Mouse (Mus musculus): ENCODE data around the gene Trpm8. TPM values are rescaled to one million over a fixed set of nuclear protein-coding genes. Genes with fewer than 3 reads are reported as not detected.

Trpm8 gene
- polyA plus RNA-seq, 1 experiment from 2014 or later: not detected

DNA sequence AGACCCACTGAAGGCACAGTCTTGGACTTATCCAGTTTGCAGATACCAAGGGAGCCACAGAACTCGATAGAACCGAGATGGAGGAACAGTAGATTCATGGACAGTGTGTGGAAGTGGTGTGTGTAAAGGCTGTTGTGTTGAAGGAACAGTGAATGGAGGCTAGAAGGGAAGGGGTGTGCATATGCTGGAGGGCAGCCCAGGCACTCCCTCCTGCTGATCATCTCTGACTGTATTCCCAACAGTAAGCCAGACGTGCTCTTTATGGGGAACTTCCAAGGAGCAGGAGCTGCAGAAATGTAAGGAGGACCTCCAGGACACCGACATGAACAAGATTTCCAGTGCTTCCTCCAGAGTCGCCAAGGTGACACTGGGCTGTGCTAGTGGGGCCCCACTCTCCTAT lies 27.4 kb upstream of the Trpm8 start:
- 0 out of 2 replicates have a peak, but pooled peaks have one; percentile 3 for ATAC-seq (ENCODE audit: low FRiP score, low read depth)
- Histone ChIP-seq H3K4me1 (no peaks in the 10 kb centered on the region), H3K27ac (replicated peaks) (no peak overlapping the region), H3K4me3 (no peak overlapping the region), H3K9ac (replicated peaks) (no peak overlapping the region), H3K36me3 (no peaks in the 10 kb centered on the region), H3K27me3 (no peaks in the 10 kb centered on the region), H3K9me3 (peaks cover 96% of the 10 kb centered on the region), H3K4me2 (replicated peaks) (no peak overlapping the region)
- WGBS: 79% methylated on average over 5 of the region's 5 CpGs

DNA sequence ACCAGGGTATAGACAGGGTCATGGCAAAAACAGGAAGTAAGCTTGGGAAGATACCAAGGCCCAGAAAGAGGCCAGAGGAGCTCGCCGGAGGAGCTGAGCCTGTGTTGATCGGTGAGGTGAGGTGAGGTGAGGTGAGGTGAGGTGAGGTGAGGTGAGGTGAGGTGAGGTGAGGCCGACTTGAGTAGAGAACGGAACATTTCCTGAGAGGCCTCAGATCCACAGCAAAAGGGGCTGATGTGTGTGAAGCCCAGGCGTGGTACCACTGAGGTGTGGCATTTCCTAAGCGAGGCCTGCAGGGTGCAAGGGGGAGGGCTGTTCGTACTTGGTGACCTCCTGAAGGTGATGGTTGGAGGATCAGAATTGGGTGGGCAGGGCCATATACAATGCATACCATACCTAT lies 24.4 kb upstream of the Trpm8 start:
- no peak overlapping the region for H3K27ac ChIP-seq (replicated peaks)
- WGBS: 74% methylated on average over 8 of the region's 8 CpGs

GRCm38 (mm10) chr1:88253540-88253939 lies 23.9 kb upstream of the Trpm8 start:
- Histone ChIP-seq H3K36me3 (no peaks in the 10 kb centered on the region), H3K27ac (replicated peaks) (no peak overlapping the region), H3K4me2 (replicated peaks) (no peak overlapping the region), H3K9me3 (peaks cover 97% of the 10 kb centered on the region), H3K9ac (replicated peaks) (no peak overlapping the region), H3K4me3 (no peak overlapping the region), H3K27me3 (no peaks in the 10 kb centered on the region), H3K4me1 (no peaks in the 10 kb centered on the region)
- 74% methylated on average over 6 of the region's 6 CpGs for WGBS
- no peak for ATAC-seq (ENCODE audit: low FRiP score, low read depth)

More for the DNA sequence above, 24.4 kb upstream of the Trpm8 start:
- no peak overlapping the region for H3K4me3 ChIP-seq
- H3K9ac ChIP-seq (replicated peaks): no peak overlapping the region
- H3K4me1 ChIP-seq: no peaks in the 10 kb centered on the region
- H3K9me3 ChIP-seq: peaks cover 97% of the 10 kb centered on the region
- no peaks in the 10 kb centered on the region for H3K36me3 ChIP-seq
- no peak for ATAC-seq (ENCODE audit: low FRiP score, low read depth)
- no peak overlapping the region for H3K4me2 ChIP-seq (replicated peaks)
- no peaks in the 10 kb centered on the region for H3K27me3 ChIP-seq

DNA sequence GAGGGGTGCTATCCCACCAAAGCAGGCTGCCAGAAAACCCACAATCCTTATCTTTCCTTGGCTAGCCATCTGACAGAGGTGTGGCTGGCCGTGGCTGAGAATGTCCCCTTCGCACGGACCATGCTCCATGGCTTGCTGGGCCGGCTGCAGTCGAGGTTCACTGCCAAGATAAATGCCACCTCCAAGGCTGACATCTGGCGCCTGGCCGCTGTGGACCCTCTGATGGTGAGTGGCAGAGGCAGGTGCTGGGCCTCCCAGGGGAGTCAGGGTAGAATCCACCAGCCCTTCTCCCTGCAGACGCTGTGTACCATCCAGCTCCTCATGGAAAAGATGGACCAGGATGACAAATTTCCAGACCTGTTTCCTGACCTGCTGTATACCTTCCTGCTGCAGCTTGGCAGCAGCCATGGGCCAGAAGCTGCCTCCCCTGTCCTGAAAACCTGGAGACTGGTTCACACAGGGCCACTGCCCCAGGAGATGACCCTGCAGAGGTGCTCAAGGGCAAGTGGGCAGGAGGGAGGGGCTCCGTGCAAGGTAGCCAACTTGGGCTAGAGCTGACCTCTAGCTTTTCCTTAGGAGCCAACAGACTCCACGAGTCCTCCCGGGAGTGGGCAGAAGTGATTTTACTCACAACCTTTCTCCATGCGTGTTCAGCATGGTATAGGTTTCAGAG lies 22.5 kb upstream of the Trpm8 start:
- Histone ChIP-seq H3K4me1 (no peaks in the 10 kb centered on the region), H3K9me3 (peaks cover 90% of the 10 kb centered on the region), H3K27me3 (no peaks in the 10 kb centered on the region), H3K4me2 (replicated peaks) (no peak overlapping the region), H3K4me3 (no peak overlapping the region), H3K27ac (replicated peaks) (no peak overlapping the region), H3K36me3 (peaks cover 6% of the 10 kb centered on the region), H3K9ac (replicated peaks) (no peak overlapping the region)
- WGBS: 88% methylated on average over 12 of the region's 12 CpGs
- no peak for ATAC-seq (ENCODE audit: low FRiP score, low read depth)

GRCm38 (mm10) chr1:88255466-88255857 lies 22.0 kb upstream of the Trpm8 start:
- 54% methylated on average over 2 of the region's 2 CpGs for WGBS
- peaks cover 10% of the 10 kb centered on the region for H3K36me3 ChIP-seq
- H3K9me3 ChIP-seq: peaks cover 88% of the 10 kb centered on the region
- no peak overlapping the region for H3K4me3 ChIP-seq
- no peak overlapping the region for H3K9ac ChIP-seq (replicated peaks)
- no peaks in the 10 kb centered on the region for H3K4me1 ChIP-seq
- no peak for ATAC-seq (ENCODE audit: low FRiP score, low read depth)
- H3K4me2 ChIP-seq (replicated peaks): no peak overlapping the region
- no peak overlapping the region for H3K27ac ChIP-seq (replicated peaks)
- H3K27me3 ChIP-seq: no peaks in the 10 kb centered on the region

DNA sequence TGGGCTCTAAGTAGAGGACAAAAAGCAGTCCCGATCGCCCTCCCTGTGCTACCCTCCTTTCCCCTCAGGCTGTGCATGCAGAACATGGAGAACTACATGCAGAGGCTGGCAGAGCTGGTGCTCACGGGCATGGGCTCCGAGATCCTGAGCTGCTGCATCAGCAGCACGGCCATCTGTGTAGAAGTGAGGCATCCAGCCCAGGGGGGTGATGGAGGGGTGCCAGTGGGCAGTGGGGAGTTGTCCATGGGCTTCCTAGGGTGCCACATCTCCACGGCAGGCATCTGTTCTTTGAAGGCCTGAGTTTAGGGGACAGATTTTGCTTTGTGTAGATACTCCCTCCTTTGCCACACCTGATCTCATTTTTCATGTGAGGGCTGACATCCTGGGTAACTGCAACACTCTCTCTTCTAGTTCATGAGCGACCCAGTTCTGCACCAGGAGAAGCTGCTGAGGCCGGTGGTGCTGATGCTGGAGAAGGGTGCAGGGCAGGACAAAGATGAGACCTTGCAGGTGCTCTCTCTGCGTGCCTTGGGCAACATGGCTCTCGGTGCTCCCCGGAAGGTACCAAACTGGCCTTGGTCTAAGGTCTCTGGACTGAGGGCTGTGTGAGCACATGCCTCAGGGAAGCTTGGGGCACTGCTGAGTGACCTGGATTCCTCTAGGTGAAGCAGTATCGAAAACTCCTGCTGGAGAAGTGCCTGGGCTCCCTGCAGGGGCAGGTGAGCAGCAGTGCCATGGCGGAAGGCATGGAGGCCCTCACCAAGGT lies 21.3 kb upstream of the Trpm8 start:
- ATAC-seq (ENCODE audit: low FRiP score, low read depth): no peak
- Histone ChIP-seq H3K4me3 (no peak overlapping the region), H3K27ac (replicated peaks) (no peak overlapping the region), H3K9me3 (peaks cover 80% of the 10 kb centered on the region), H3K4me2 (replicated peaks) (no peak overlapping the region), H3K36me3 (peaks cover 17% of the 10 kb centered on the region), H3K27me3 (no peaks in the 10 kb centered on the region), H3K4me1 (no peaks in the 10 kb centered on the region), H3K9ac (replicated peaks) (no peak overlapping the region)
- 79% methylated on average over 13 of the region's 13 CpGs for WGBS

DNA sequence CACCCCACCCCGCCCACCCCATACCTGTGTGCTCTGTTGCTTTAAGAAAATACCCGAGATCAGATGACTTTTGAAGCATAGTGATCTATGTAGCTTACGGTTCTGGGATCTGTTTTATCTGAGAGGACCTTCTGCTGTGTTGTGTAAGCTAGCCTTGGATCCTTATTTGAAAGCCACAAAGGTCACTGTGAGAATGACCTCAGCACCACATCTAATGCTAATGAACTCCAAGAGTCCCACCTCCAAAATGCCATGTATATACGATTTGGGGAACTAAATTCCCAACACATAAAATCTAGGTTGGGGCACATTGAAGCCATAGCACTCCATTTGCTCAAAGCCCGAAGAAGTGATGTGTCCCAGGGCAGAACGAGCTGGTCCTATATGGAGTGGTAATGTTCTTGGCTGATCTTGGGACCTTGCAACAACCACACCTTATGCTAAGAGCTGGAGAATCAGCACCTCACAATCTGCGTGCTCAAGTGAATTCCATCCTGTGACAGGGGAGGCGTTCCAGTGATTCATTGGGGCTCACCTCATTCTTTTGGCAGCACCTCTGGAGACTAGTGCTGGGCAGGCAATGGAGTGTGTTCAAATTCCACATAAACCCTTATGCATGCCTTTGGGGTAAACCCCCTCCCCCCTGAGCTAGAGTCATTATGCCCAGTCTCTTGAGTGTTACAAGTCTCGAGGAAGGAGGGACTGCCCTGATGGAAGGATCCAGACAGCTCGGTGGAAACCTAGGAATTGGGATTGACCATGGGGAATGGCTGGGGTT lies 20.4 kb upstream of the Trpm8 start:
- Histone ChIP-seq H3K4me1 (no peaks in the 10 kb centered on the region), H3K27ac (replicated peaks) (no peak overlapping the region), H3K36me3 (peaks cover 26% of the 10 kb centered on the region), H3K4me3 (no peak overlapping the region), H3K27me3 (no peaks in the 10 kb centered on the region), H3K4me2 (replicated peaks) (no peak overlapping the region), H3K9ac (replicated peaks) (no peak overlapping the region), H3K9me3 (peaks cover 74% of the 10 kb centered on the region)
- ATAC-seq (ENCODE audit: low FRiP score, low read depth): no peak
- 80% methylated on average over 10 of the region's 10 CpGs for WGBS

DNA sequence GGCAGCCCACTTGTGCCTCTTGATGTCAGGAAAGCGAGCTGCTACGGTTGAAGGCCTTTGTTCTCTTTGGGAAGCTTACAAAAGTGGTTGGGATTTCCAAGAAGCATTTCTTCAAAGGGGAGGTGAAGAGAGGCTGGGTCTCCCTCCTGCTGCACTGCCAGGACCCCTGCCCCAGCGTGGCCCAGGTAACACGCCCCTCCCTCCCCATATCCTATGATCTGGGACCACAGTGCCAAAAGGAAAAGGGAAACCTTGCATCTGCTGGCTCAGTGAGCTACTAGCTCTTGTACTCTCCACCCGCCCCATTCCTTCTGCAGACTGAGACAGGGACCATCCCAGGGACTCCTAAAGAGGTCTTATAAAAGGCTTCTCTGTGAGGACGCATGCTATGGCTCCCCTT lies 19.8 kb upstream of the Trpm8 start:
- H3K4me2 ChIP-seq (replicated peaks): no peak overlapping the region
- WGBS: 82% methylated on average over 6 of the region's 6 CpGs
- no peak for ATAC-seq (ENCODE audit: low FRiP score, low read depth)
- no peaks in the 10 kb centered on the region for H3K27me3 ChIP-seq
- no peak overlapping the region for H3K27ac ChIP-seq (replicated peaks)
- no peak overlapping the region for H3K4me3 ChIP-seq
- peaks cover 68% of the 10 kb centered on the region for H3K9me3 ChIP-seq
- H3K4me1 ChIP-seq: no peaks in the 10 kb centered on the region
- no peak overlapping the region for H3K9ac ChIP-seq (replicated peaks)
- H3K36me3 ChIP-seq: peaks cover 31% of the 10 kb centered on the region

DNA sequence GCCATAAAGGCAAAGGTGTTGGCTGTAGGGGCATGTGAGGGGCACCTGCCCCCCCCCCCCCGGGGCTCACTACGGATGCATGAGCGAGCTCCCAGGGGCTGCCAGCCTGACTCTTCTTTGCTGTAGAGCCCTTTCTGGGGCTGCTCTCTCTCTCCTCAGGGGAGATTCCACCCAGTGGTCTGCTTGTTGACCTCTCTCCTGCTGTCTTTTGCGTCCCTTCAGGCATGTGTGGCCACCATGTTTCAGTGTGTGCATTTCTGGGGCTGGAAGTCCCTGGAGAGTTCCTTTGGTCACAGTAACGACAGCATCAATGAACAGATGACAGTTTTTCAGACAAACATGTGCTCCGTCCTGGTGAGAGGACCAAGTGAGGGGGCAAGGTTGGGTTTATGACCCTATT lies 19.1 kb upstream of the Trpm8 start:
- Histone ChIP-seq H3K4me2 (replicated peaks) (no peak overlapping the region), H3K27me3 (no peaks in the 10 kb centered on the region), H3K27ac (replicated peaks) (no peak overlapping the region), H3K9ac (replicated peaks) (no peak overlapping the region), H3K9me3 (peaks cover 62% of the 10 kb centered on the region), H3K4me1 (no peaks in the 10 kb centered on the region), H3K4me3 (no peak overlapping the region), H3K36me3 (peaks cover 38% of the 10 kb centered on the region)
- WGBS: 70% methylated on average over 6 of the region's 6 CpGs
- ATAC-seq (ENCODE audit: low FRiP score, low read depth): 0 out of 2 replicates have a peak, but pooled peaks have one; percentile 1

DNA sequence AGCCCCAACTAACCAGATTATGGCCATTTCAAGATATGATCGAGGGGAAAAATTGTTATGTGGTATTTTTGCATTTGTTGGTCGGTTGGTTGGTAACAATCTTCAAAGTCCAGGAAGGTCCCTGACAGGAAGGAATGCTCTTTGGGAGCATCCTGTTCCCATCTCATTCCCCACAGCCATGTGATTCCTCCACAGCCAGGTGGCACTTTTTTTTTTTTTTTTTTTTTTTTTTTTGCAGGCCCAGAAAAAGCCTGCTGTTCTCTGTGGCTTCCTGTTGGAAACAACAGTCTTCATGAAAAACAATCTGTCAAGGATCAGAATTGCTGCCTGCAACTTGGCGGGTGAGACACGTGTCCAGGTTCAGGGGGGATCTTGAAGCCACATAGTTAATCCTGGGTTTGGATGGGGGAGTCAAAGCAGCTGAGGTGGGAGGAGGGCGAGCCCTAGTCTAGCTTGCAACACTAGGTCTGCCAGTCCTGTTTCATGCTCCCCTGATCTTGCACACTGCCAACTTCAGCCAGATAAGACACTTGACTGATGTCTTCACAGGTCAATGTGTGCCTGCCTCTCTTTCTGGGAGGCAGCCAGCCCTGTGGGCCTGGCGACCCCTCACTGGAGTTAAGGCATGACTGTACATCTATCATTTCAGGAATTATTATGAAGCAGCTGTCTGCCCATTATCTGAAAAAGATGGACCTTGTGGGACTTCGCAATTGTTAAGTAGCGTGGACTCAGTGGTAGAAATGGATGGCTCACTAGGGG lies 18.4 kb upstream of the Trpm8 start:
- Histone ChIP-seq H3K4me2 (replicated peaks) (no peak overlapping the region), H3K9me3 (peaks cover 55% of the 10 kb centered on the region), H3K4me1 (no peaks in the 10 kb centered on the region), H3K27me3 (no peaks in the 10 kb centered on the region), H3K36me3 (peaks cover 45% of the 10 kb centered on the region), H3K27ac (replicated peaks) (no peak overlapping the region), H3K4me3 (no peak overlapping the region), H3K9ac (replicated peaks) (no peak overlapping the region)
- WGBS: 80% methylated on average over 8 of the region's 8 CpGs
- ATAC-seq (ENCODE audit: low FRiP score, low read depth): 0 out of 2 replicates have a peak, but pooled peaks have one; percentile 3

DNA sequence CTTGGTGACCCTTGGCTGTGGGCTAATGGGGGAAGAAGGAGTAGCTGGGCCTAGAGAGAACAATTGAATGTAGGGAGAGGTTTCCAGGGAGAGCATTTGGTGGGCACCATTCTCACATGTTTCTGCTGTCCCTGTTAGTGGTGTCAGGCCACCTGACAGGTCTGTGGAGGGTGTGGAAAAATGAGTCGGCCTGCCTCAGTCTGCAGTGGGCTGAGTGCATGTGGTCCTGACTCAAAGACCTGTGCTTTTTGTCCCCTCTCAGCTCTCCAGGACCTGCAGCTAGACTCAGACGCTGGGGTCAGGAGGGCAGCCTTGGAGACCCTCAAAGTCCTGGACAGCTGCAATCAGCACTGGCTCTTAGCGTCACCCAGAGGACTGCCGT lies 17.8 kb upstream of the Trpm8 start:
- H3K4me1 ChIP-seq: no peaks in the 10 kb centered on the region
- H3K9ac ChIP-seq (replicated peaks): no peak overlapping the region
- no peaks in the 10 kb centered on the region for H3K27me3 ChIP-seq
- peaks cover 51% of the 10 kb centered on the region for H3K36me3 ChIP-seq
- H3K4me2 ChIP-seq (replicated peaks): no peak overlapping the region
- H3K9me3 ChIP-seq: peaks cover 49% of the 10 kb centered on the region
- ATAC-seq (ENCODE audit: low FRiP score, low read depth): peak; percentile 3; the same call in 1 of the 2 replicates
- WGBS: 80% methylated on average over 4 of the region's 4 CpGs
- no peak overlapping the region for H3K4me3 ChIP-seq
- no peak overlapping the region for H3K27ac ChIP-seq (replicated peaks)
